Mouse (Mus musculus) right cerebral cortex, postnatal 14 days (tissue): ENCODE measurements around the gene Gm49510.

Experiments used
- DNase-seq: peaks from one replicate; pipeline ENCODE4 v3.0.0; 2022

The Gm49510 gene

GRCm38 (mm10) chr15:78948152-78948725 lies 48.8 kb downstream of the Gm49510 start:
- DNase-seq, result no peak

- DNase-seq, result no peak
Observed at GRCm38 (mm10) chr15:78948883-78949282, 49.4 kb downstream of the Gm49510 start.

- no peak for DNase-seq
Observed at GRCm38 (mm10) chr15:78955663-78956062, 56.2 kb downstream of the Gm49510 start.

GRCm38 (mm10) chr15:78956351-78956750 lies 56.9 kb downstream of the Gm49510 start:
- DNase-seq, result no peak

GRCm38 (mm10) chr15:78957021-78957420 lies 57.6 kb downstream of the Gm49510 start:
- no peak for DNase-seq

- no peak for DNase-seq
Observed at GRCm38 (mm10) chr15:78959537-78959936, 60.1 kb downstream of the Gm49510 start.

GRCm38 (mm10) chr15:78960088-78960487 lies 60.6 kb downstream of the Gm49510 start:
- no peak for DNase-seq

- peak; percentile 66 for DNase-seq
Observed at GRCm38 (mm10) chr15:78962885-78963284, 63.4 kb downstream of the Gm49510 start.
